Mouse (Mus musculus) forebrain, embryonic 11.5 days (tissue): Measurements from ENCODE around the gene Pex3. TPM values are rescaled to one million over a fixed set of nuclear protein-coding genes. Genes with fewer than 3 reads are reported as not detected.

ENCODE experiments used
- ATAC-seq: fragments of 200-750 bp; cut with Nextera tagmentation; replicated peaks from 2 replicates; pipeline ENCODE4 v1.8.0; 2017; ENCODE audit warnings: moderate TSS enrichment; ENCODE audit not compliant: low FRiP score
- DNase-seq: peaks from one replicate; pipeline ENCODE4 v3.0.0-alpha.2; 2017; ENCODE audit warnings: low spot score
- H3K27ac ChIP-seq: fragments of 300-500 bp; sonication (generic); 2 replicates; pipeline ENCODE4 v1.5.1; 2014; ENCODE audit warnings: low read depth, low read length
- H3K27me3 ChIP-seq: fragments of 300-500 bp; sonication (generic); 2 replicates; pipeline ENCODE4 v1.6.1; 2014; ENCODE audit warnings: mild to moderate bottlenecking, low read length, mixed read lengths; ENCODE audit not compliant: control insufficient read depth, insufficient read depth
- H3K36me3 ChIP-seq: fragments of 300-500 bp; sonication (generic); 2 replicates; pipeline ENCODE4 v1.6.1; 2014; ENCODE audit warnings: mild to moderate bottlenecking, low read length, moderate library complexity, mixed read lengths; ENCODE audit not compliant: control insufficient read depth, insufficient read depth
- H3K4me1 ChIP-seq: fragments of 300-500 bp; sonication (generic); replicated peaks from 2 replicates; pipeline ENCODE4 v1.6.1; 2014; ENCODE audit warnings: low read length, mixed read lengths; ENCODE audit not compliant: control insufficient read depth, insufficient read depth
- H3K4me2 ChIP-seq: fragments of 300-500 bp; sonication (generic); 2 replicates; pipeline ENCODE4 v1.6.1; 2014; ENCODE audit warnings: low read depth, mild to moderate bottlenecking, low read length, moderate library complexity, mixed read lengths; ENCODE audit not compliant: severe bottlenecking
- H3K4me3 ChIP-seq: fragments of 300-500 bp; sonication (generic); 2 replicates; pipeline ENCODE4 v1.5.1; 2014; ENCODE audit warnings: low read depth, low read length
- H3K9ac ChIP-seq: fragments of 300-500 bp; sonication (generic); 2 replicates; pipeline ENCODE4 v1.6.1; 2014; ENCODE audit warnings: low read length
- H3K9me3 ChIP-seq: fragments of 300-500 bp; sonication (generic); 2 replicates; pipeline ENCODE4 v1.6.1; 2016; ENCODE audit warnings: low read length, mixed read lengths; ENCODE audit not compliant: control insufficient read depth
- WGBS: fragments of 180-500 bp; shearing (Covaris S2); extraction: QIAGEN DNeasy Blood & Tissue Kit; methylation state at CpG from one replicate; pipeline ENCODE4 v1.1.7; 2014; 5-methylcytosine and 5-hydroxymethylcytosine counted together
- polyA plus RNA-seq: library from polyadenylated mRNA; unstranded; fragments of >200 nt; fragmentation: Nextera tagmentation; extraction: Ambion mirVana; gene quantifications from 2 replicates; pipeline ENCODE4 v1.2.1, GENCODE M21; 2014

Gene Pex3
- polyA plus RNA-seq: 25.0 and 26.3 TPM in 2 replicates

- H3K27me3 ChIP-seq: no peaks in the 10 kb centered on the region
- DNase-seq (peak; percentile 95), ATAC-seq (peak; percentile 95)
- peak within 1 kb of the TSS; percentile 69 for H3K4me3 ChIP-seq
- under 1% methylated on average over 51 of the region's 51 CpGs for WGBS
- H3K9ac ChIP-seq: peak within 1 kb of the TSS; percentile 90
- no peaks in the 10 kb centered on the region for H3K36me3 ChIP-seq
- H3K9me3 ChIP-seq: no peaks in the 10 kb centered on the region
- H3K4me2 ChIP-seq: peak within 1 kb of the TSS; percentile 64
- no peak within 1 kb of the TSS for H3K27ac ChIP-seq
- peaks cover 2% of the 10 kb centered on the region; the same call in 1 of the 2 replicates for H3K4me1 ChIP-seq
Measured at GRCm38 (mm10) chr10:13552646-13553497, at the start of gene Pex3, which contains the start of gene Adat2. Pex3 (minus strand) TSS chr10:13553142. Adat2 (plus strand) TSS chr10:13552894.

- H3K4me1 ChIP-seq: no peaks in the 10 kb centered on the region
- no peaks in the 10 kb centered on the region for H3K36me3 ChIP-seq
- H3K27me3 ChIP-seq: no peaks in the 10 kb centered on the region
- H3K9ac ChIP-seq: no peak overlapping the region
- 72% methylated on average over 2 of the region's 2 CpGs for WGBS
- no peak overlapping the region for H3K27ac ChIP-seq
- no peak overlapping the region for H3K4me2 ChIP-seq
- no peak overlapping the region for H3K4me3 ChIP-seq
- no peaks in the 10 kb centered on the region for H3K9me3 ChIP-seq
- no peak for ATAC-seq
- DNase-seq: no peak
Measured at GRCm38 (mm10) chr10:13600926-13601325, 48.0 kb upstream of the Pex3 start.

GRCm38 (mm10) chr10:13597491-13597890 lies 44.5 kb upstream of the Pex3 start:
- WGBS: 86% methylated on average over 8 of the region's 8 CpGs

GRCm38 (mm10) chr10:13596866-13597265 lies 43.9 kb upstream of the Pex3 start:
- no peak for DNase-seq
- WGBS: 82% methylated on average over 9 of the region's 9 CpGs

More at GRCm38 (mm10) chr10:13597491-13597890, 44.5 kb upstream of the Pex3 start:
- ATAC-seq: no peak
- no peaks in the 10 kb centered on the region for H3K27me3 ChIP-seq
- no peak overlapping the region for H3K4me3 ChIP-seq
- no peak overlapping the region for H3K27ac ChIP-seq
- H3K4me1 ChIP-seq: no peaks in the 10 kb centered on the region
- no peaks in the 10 kb centered on the region for H3K9me3 ChIP-seq
- H3K36me3 ChIP-seq: no peaks in the 10 kb centered on the region
- H3K9ac ChIP-seq: no peak overlapping the region
- no peak for DNase-seq
- no peak overlapping the region for H3K4me2 ChIP-seq

GRCm38 (mm10) chr10:13596073-13596472 lies 43.1 kb upstream of the Pex3 start:
- WGBS: 64% methylated on average over 3 of the region's 3 CpGs
- no peak for DNase-seq

More at GRCm38 (mm10) chr10:13596866-13597265, 43.9 kb upstream of the Pex3 start:
- H3K27ac ChIP-seq: no peak overlapping the region
- no peaks in the 10 kb centered on the region for H3K36me3 ChIP-seq
- no peaks in the 10 kb centered on the region for H3K4me1 ChIP-seq
- H3K4me2 ChIP-seq: no peak overlapping the region
- no peak overlapping the region for H3K9ac ChIP-seq
- H3K9me3 ChIP-seq: no peaks in the 10 kb centered on the region
- H3K4me3 ChIP-seq: no peak overlapping the region
- no peaks in the 10 kb centered on the region for H3K27me3 ChIP-seq
- no peak for ATAC-seq

GRCm38 (mm10) chr10:13593529-13593928 lies 40.6 kb upstream of the Pex3 start:
- ATAC-seq (no peak), DNase-seq (no peak)
- H3K9me3 ChIP-seq: no peaks in the 10 kb centered on the region
- H3K9ac ChIP-seq: no peak overlapping the region
- H3K36me3 ChIP-seq: no peaks in the 10 kb centered on the region
- no peak overlapping the region for H3K27ac ChIP-seq
- no peaks in the 10 kb centered on the region for H3K27me3 ChIP-seq
- no peak overlapping the region for H3K4me2 ChIP-seq
- no peaks in the 10 kb centered on the region for H3K4me1 ChIP-seq
- WGBS: 88% methylated on average over 3 of the region's 3 CpGs
- no peak overlapping the region for H3K4me3 ChIP-seq

More at GRCm38 (mm10) chr10:13596073-13596472, 43.1 kb upstream of the Pex3 start:
- H3K36me3 ChIP-seq: no peaks in the 10 kb centered on the region
- H3K9ac ChIP-seq: no peak overlapping the region
- ATAC-seq: no peak
- H3K4me3 ChIP-seq: no peak overlapping the region
- H3K4me2 ChIP-seq: no peak overlapping the region
- H3K9me3 ChIP-seq: no peaks in the 10 kb centered on the region
- no peaks in the 10 kb centered on the region for H3K27me3 ChIP-seq
- H3K4me1 ChIP-seq: no peaks in the 10 kb centered on the region
- no peak overlapping the region for H3K27ac ChIP-seq

- Histone ChIP-seq H3K36me3 (no peaks in the 10 kb centered on the region), H3K9ac (no peak overlapping the region), H3K27me3 (no peaks in the 10 kb centered on the region), H3K4me2 (no peak overlapping the region), H3K4me1 (no peaks in the 10 kb centered on the region), H3K27ac (no peak overlapping the region), H3K9me3 (no peaks in the 10 kb centered on the region), H3K4me3 (no peak overlapping the region)
- ATAC-seq: no peak
- no peak for DNase-seq
- 94% methylated on average over 10 of the region's 10 CpGs for WGBS
Measured at GRCm38 (mm10) chr10:13592196-13592595, 39.3 kb upstream of the Pex3 start.

GRCm38 (mm10) chr10:13587914-13588313 lies 35.0 kb upstream of the Pex3 start:
- DNase-seq: no peak

More at GRCm38 (mm10) chr10:13587914-13588313, 35.0 kb upstream of the Pex3 start:
- Histone ChIP-seq H3K4me3 (no peak overlapping the region), H3K9ac (no peak overlapping the region), H3K36me3 (no peaks in the 10 kb centered on the region), H3K27ac (no peak overlapping the region), H3K9me3 (no peaks in the 10 kb centered on the region), H3K4me2 (no peak overlapping the region), H3K4me1 (no peaks in the 10 kb centered on the region), H3K27me3 (no peaks in the 10 kb centered on the region)
- 79% methylated on average over 2 of the region's 2 CpGs for WGBS
- ATAC-seq: no peak
